Mouse (Mus musculus) bone marrow macrophage, adult 2 months (primary cell): ENCODE measurements around the gene Hs6st2.

ENCODE experiments used
- CTCF ChIP-seq: IDR thresholded peaks from 2 replicates; pipeline ENCODE4 v1.5.1; 2012; ENCODE audit warnings: low read depth, mild to moderate bottlenecking, low read length, moderate library complexity
- POLR2A ChIP-seq: IDR thresholded peaks from 2 replicates; pipeline ENCODE4 v1.6.1; 2012; ENCODE audit warnings: mild to moderate bottlenecking, low read depth, low read length, borderline replicate concordance

GRCm38 (mm10) chrX:51461413-51461812 is 220.2 kb downstream of the Hs6st2 start:
- TF ChIP-seq CTCF (no peak), POLR2A (no peak)
